Mouse (Mus musculus): ENCODE results near the gene Atp1b2.
"Not testable (repeated sequence)": the region's sequence is repeated elsewhere in the genome, so short reads cannot be mapped to it uniquely, and the experiment has no call there.

Atp1b2 gene

DNA sequence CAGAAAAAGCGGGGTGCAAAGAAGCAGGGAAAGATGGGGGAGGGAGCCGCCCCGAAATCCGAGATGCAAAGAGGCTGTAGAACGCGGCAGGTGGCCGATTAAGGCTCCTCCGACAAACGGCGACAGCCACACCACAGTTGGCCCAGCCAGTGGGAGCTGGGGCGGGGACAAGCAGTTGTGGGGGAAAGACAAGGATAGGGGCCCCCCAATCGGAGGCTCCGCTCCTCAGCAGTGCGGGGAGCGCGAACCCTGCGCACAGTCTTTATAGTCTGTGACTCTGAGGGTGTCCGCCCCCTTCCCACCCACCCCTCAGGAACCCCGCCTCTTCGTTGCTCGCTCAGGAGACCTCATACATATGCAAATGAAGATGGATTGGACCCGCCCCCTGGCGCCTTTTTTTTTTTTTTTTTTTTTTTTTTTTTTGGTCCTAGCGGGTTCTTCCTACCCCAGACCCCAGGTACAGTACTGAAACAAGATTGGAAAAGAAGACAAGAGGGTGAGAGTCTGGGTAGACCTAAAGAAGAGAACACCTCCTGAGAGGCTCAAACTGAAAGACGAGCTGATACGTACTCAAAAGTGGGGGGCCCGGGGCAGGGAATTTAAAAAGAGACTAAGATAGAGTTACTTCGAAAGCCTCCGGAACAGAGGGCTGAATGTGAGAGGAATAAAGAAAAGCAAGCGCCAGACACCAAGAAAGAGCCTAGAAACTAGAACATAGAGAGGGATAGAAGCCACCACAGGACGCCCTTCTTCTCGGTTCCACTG lies at the start of gene Atp1b2:
Atp1b2 (minus strand) TSS at position 217 of the 765 bp plus-strand sequence.
- DNase-seq (ENCODE audit: low read depth), result peak; percentile 78

DNA sequence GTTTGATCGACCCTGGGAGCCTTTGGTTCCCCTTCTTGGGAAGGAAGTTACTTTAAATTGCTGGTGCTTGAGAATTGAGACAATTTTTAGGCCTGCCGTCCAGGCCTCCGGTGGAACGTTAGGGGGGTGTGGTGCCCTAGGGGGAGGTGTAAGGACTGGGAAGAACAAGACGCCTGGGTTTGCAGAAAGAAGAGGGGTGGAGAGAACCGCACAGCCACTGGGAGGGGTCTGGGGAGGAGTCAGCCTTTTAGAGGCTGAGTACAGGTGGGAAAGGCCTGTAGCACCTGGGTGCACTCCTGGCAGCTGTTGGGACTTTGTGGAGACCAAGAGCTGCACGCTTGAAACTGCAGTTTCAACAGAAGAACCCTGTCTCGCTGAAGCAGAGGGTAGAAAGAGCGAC lies 49.0 kb upstream of the Atp1b2 start:
- no peak for DNase-seq (ENCODE audit: low read depth)

DNA sequence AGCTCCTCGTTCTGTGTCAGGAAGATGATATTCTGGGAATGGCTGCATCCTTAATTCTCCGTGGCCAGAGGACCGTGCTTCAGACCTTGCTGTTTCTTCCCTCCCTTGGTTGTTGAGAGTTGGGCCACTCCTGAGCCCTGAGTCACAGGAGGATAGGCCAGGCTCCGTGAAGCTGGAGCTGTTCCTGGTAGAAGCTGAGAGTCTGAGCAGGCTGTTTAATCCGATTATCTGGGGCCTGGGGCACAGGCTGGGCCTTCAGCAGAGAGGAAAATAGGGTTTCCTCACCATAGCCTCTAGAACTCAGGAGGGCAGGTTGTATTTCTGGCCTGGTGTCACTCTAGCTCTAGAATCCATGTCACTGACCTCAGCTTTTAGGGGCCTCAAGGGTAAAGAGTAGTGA lies 47.7 kb upstream of the Atp1b2 start:
- DNase-seq (ENCODE audit: low read depth), result no peak

DNA sequence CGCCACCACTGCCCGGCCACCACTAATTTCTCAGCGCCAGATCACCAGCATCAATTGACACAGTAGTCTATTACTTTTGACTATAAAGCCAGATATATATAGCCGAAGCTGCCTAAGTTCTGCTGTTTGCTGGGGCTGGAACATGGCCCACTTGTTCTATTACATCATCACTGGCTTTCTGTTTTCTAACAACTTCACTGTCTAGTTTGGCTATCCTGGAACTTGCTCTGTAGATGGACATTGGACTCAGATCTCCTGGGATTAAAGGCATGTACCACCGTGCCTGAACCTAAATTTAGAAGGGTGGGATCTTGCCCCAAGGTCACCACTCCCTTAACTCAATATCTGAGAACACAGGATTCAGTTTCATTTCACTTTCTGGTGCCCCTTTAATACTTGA lies 40.1 kb upstream of the Atp1b2 start:
- DNase-seq (ENCODE audit: low read depth), result no peak

DNA sequence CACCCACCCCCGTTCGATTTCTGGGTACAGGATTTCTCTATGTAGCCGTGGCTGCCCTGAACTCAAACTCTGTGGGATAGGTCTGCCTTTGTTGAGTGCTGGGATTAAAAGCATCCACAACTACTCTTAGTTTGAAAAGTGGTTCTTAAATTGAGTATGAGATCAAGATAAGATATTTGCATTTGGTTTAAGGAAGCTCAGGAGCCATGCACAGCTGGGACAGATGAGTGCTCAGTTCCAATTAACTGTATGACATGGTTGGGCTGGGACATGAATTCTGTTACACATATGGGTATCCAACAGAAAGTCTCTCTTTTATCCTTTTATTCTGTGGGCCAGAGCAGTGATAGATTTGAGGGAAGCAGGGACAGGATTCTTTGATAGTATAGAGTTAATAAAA lies 29.7 kb upstream of the Atp1b2 start:
- DNase-seq (ENCODE audit: low read depth), result no peak

DNA sequence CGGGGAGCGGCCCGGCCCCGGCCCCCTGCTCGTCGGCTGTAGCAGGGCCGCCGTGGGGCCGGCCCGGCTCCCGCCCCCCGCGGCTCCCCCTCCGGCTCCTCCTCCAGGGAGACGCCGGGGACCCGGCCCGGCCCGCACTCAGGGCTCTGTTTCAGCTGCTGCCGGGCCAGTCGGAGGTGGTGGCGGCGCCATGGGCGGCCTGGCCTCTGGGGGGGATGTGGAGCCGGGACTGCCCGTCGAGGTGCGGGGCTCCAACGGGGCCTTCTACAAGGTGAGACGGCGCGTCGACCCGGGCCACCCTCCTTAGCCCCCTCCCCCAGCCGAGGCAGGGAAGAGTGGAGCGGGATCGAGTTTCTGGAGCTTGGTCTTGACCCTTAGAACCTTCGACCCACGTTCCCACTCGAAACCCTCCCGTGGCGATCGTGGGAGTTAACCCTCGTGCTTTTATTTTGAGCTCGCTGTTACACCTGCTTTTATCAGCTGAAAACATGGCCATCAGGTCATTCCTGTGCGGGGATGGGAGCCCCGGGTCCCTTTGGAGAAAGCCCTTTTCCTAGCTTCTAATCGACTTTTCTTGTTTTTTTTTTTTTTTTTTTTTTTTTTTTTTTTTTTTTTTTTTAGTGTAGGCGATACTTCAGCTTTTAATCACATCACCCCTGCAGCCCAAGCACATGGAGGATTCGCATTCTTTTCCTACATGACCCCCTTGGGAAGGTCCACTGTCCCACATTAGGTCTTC lies 27.6 kb upstream of the Atp1b2 start:
- no peak for DNase-seq (ENCODE audit: low read depth)

DNA sequence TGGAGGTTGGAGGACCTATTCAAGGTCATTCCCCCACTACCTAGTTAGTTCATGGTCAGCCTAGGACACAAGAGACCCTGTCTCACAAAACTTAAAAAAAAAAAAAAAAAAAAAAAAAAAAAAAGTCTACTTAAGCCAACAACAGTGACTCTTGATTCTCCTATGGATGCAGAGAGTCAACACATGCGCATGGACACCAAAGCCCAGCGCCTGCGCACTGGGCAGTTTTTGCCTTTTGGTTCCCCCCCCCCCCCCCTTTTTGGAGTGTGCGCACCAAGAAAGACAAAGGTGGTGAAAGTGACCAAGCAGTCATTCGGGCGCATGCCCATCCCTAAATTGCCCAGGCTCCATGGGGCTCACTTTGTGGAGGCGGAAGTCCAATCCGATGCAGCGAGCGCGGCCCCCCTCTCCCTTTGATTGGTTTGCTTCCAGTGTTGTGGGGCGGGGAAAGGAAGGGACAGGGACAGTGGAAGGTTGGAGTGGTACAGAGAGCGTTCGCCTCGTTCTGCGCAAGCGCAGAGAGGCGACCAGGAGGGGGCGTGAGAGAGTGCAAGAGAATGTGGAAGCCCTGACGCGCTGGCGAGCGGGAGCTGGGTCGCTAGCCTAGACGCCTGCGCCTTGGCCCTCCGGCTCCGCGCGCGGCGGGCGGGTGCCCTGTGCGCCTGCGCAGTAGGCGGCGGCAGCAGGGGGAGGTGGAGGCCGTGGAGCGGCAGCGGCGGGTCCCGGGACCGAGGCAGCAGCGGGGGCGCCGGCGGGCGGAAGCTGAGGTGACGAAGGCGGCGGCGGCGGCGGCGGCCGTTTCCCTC lies 26.7 kb upstream of the Atp1b2 start, which contains the start of gene Fxr2:
Fxr2 (plus strand) TSS at position 707 of the 806 bp plus-strand sequence.
- DNase-seq (ENCODE audit: low read depth), result peak; percentile 100

DNA sequence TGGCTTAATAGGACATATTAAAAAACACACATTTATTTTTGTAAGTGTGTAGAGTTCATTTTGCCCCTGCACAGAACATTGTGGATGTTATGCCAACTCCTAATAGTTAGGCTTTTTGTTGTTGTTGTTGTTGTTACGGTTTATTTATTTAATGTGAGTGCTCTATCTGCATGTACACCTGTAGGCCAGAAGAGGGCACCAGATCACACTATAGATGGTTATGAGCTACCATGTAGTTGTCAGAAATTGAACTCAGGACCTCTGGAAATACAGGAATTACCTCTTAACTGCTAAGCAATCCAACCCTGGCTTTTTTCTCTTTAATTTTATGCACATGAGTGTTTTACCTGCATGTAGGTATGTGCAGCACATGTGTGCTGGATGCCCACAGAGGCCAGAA lies 24.1 kb upstream of the Atp1b2 start:
- peak; percentile 78 for DNase-seq (ENCODE audit: low read depth)

DNA sequence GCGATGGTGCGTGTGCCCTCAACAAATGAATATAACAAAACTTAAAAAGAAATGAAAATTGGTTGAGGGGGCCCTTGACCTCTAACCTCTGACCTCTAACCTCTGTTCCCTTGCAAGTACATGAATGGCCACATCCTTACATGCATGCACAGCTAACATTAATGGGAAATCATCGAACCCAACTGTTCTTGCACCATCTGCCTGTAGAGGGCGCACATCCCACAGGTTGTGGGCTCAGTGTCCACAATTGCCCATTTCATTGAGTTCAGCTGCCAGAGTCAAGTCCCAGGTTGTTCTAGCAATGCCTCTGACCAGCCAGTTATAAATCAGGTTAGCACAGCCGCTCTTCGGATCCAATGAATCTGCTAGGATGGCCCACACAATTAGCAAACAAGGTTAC lies 22.5 kb upstream of the Atp1b2 start:
- DNase-seq (ENCODE audit: low read depth), result peak; percentile 89

DNA sequence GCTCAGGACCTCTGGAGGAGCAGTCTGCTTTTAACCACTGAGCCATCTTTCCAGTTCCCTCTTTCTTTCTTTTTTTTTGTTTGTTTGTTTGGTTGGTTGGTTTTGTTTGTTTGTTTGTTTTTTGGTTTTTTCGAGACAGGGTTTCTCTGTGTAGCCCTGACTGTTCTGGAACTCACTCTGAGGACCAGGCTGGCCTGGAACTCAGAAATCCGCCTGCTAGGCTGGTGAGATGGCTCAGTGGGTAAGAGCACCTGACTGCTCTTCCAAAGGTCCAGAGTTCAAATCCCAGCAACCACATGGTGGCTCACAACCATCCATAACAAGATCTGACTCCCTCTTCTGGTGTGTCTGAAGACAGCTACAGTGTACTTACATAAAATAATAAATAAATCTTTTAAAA lies 18.6 kb upstream of the Atp1b2 start:
- not testable (repeated sequence) for DNase-seq (ENCODE audit: low read depth)

DNA sequence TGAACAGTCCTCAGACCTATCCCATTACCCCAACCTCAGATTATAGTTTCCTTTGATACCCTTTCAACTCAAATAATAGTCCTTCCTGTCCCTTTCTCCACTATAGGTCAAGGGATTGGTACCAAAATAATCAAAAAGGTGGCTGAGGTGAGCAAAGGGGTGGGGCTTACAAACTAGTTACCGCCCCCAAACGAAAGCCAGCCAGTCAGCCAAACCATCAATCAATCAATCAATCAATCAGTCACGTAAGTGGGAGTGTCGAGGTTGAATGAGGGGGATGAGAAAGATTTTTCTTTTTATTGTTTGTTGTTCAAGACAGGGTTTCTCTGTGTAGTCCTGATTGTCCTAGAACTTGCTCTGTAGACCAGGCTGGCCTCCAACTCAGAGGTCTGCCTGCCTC lies 17.3 kb upstream of the Atp1b2 start:
- DNase-seq (ENCODE audit: low read depth), result no peak

DNA sequence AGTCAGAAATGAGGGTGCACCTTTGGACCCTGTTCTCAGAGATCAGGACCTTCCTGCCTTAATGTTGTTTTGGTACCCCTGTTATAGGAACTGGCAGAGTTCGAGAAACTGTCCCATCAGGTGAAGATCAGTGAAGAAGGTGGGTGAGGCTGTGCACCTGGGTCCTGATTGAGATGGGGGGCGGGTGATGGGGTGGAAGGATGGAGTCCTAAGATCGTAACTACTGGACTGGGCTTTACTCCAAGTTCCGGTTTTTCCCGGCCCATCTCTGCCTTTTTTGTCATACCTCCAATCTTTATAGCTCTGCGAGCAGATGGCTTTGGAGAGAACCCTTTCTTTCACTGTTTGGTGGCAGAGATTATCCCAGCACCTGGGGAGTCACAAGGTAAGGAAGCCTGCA lies 16.7 kb upstream of the Atp1b2 start:
- DNase-seq (ENCODE audit: low read depth), result no peak

DNA sequence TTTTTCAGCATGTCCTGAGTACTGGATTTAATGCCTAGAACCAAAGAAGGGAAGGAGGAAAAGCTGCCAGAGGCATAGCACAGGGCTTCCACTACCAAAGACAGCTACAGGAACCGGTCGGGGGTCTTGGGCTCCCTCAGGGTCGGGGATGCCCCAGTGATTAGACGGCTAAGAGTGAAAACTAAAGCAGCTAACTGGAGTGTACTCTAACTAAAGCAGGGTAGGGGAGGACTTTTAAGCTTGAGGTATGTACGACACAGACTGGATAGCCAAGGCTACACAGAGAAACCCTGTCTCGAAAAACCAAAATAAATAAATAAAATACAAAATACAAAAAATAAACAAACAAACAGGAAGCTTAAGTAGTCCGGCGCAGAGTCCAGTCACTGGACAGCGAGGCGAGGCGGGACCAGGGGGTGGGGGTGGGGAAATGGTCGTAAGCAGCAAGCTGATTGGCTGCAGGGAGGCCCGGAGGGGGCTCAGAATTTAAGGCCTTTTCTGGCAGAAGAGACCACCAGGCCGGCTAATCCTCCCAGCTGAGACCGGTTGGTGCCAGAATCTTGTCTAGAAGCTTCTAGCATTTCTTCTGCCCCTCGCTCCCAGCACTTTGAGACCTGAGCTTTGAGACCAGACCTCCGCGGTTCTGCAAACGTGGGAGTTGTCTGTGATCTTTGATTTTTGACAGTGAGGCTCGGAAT lies 16.0 kb upstream of the Atp1b2 start, which contains the start of gene Sat2:
Sat2 (plus strand) TSS at position 454 of the 698 bp plus-strand sequence.
- no peak for DNase-seq (ENCODE audit: low read depth)

DNA sequence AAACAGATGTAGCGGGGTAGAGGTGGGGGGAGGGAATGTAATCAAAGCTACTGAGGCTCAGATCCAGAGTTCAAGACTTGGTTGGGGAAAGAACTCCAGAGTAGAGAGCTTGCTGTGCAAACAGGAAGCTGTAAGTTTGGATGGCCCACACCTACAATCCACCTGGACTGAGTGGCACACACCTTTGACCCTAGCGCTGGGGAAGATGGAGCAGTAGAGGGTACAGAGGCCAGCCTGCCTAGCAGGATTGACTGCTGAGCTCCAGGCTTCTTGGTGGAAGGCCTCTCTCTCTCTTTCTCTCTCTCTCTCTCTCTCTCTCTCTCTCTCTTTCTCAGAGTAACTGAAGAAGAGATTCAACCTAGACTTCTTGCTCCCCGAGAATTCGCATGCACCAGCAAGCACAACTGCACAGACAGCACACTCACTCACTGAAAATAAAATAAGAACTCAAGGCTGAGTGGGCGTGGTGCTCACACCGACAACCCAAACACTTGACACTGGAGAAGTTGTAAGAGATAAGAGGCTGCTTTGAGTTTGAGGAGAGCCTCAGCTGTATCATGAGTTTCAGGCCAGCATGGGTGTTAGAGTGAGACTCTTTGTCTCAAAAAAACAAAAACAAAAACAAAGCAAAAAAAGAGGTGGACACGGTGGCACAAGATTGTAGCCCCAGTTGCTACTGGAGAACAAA lies 14.8 kb upstream of the Atp1b2 start:
- DNase-seq (ENCODE audit: low read depth), result no peak

DNA sequence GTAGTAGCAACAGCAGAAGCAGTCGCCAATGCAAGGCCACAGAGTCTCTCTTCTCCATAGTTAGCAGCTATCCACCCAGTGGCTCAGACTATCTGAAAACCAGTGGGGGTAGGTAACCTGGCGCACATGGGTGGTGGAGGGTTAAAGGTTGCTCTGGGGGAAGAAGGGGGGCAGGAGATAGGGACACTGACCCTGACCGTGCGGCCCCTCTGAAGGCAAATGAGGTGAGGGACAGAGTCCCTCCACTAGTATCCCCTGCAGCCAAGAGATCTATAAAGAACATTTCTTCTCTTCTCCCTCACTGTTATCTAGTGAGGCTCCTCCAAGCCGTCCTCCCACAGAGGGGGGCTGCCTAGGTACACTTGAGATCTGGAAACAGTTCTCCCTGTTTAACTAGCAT lies 12.1 kb upstream of the Atp1b2 start, which contains the start of gene Shbg:
Shbg (minus strand) TSS at position 101 of the 400 bp plus-strand sequence.
- DNase-seq (ENCODE audit: low read depth), result no peak

DNA sequence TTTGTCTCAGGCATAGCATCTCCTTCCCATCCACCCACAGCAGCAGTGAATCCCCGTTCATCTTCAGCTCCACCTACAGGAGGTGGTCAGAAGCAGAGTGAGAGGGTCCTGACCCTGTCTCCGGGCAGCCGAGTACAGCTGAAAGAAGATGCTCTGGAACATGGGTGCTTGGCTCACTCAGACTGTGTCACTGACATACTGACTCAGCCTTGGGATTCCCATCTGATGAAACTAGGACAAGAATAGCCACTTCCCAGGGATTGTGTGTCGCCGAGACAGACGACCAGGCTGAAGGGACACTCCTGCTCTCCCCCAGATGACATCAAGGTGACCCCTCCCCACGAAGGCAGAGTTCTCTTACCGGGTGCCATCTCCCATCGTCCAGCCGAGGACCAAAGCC lies 11.0 kb upstream of the Atp1b2 start:
- DNase-seq (ENCODE audit: low read depth), result no peak

DNA sequence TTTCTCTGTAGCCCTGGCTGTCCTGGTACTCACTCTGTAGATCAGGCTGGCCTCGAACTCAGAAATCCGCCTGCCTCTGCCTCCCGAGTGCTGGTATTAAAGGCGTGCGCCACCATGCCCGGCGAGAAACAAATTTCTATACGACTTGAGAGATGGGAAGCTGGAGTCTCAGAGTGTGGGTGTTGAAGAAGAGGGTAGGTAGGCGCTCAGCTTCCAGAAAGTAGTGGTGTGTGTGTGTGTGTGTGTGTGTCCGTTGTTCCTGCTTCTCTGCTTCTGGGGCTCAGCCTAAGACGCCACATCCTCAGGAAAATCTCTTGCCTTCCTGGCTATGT lies 8.5 kb upstream of the Atp1b2 start:
- DNase-seq (ENCODE audit: low read depth), result not testable (repeated sequence)

DNA sequence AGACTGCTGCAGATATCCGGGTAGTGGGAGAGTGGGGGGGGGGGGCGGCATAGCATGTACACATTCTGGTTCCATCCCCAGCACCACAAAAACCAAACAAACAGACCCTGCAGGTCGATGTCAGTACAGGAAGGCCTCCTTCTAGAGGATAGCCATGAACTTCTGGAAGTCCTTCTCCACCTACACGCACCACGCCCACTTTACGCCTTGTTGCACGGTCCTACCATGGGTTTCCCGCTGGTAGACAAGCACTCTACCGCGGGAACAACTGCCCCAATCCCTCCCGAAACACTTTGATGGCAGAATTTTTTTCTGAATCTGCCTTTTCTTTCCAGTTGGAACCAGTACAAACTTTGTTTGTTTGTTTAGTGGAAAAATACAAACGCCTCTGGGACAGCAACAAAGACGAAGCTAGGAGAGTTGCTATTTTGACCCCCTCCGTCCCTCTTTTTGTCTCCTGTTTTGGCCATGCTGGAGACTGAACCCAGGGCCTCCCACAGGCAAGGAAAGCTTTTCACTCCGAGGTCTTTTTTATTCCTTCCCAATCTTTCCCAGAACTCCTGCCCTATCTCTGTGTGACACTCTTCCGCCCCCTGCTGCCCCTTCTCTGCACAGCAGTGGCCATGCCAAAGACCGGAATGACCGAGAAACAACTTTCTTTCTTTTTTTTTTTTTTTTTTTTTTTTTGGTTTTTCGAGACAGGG lies 8.0 kb upstream of the Atp1b2 start:
- DNase-seq (ENCODE audit: low read depth), result peak; percentile 51

DNA sequence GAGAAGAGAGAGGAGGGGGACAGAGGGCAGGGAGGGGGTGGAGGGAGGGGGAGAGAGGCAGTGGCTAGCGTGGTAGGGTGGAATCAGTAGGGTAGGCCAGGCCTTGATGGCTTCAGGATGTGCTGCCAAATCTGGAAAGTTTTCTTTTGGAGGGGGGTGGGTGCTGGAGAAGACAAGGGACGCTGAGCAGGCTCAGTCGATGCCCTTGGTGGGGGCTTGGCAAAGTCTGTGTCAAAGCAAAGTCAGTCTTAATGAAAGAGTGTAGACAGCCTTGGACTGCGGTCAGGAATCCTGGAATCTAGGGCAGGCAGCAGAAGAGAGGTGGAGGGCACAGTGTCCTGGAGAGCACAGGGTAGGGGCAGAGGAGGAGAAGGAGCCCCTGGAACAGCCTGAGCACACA lies 5.2 kb upstream of the Atp1b2 start:
- DNase-seq (ENCODE audit: low read depth), result no peak

DNA sequence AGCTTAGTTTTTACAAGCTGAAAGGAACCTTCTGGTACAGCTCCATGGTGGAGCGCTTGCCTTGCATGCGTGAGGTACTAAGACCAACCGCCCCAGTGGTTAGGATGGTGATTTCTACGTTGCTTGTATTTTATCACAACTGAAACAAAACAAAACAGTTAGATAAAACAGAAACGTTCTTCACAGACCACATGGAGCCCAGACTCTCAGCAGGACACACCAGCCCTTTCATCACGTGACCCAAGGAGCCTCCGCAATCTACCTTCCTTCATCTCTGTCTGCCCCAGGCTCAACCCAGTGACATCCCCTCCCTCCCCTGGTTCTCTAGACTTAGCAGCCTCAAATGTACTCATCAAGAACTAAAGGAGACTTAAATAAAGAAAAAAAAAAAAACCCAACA lies 3.7 kb upstream of the Atp1b2 start:
- DNase-seq (ENCODE audit: low read depth), result no peak

DNA sequence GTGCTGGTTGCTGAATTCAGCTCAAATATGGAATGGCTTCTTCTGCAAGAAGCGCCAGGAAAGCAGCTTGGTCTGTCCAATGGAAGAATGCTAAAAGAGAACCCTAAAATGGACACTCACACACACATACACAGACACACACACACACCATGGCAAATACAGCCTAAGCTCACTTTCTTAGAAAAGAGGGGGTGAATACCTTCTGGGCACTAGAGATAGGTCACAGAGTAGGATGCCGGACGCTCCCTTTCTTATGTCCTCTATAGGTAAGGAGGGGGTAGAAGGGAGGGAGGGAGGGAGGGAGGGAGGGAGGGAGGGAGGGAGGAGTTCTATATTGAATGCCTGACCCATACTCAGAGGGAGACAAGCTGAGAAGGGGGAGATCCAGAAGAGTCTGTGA lies 2.8 kb upstream of the Atp1b2 start:
- no peak for DNase-seq (ENCODE audit: low read depth)

Data from naive thymus-derived CD4-positive, alpha-beta T cell, adult 2 months (primary cell).